Mouse (Mus musculus) ES-E14 (cell line): ENCODE measurements at regions not wholly inside any gene's neighbourhood (a gene's known extent, or its start where the extent isn't known, plus 50 kb on each side); places are given as distances from the start of the nearest gene placed in this dataset.
A peak's percentile ranks its signal among the peaks of the same experiment; 100 is the strongest.

Experiments used
- CHD2 ChIP-seq: IDR thresholded peaks from 2 replicates; pipeline ENCODE4 v1.6.1; 2014; ENCODE audit warnings: mild to moderate bottlenecking, low read depth, low read length, inconsistent platforms
- HCFC1 ChIP-seq: IDR thresholded peaks from 2 replicates; pipeline ENCODE4 v1.6.1; 2012; ENCODE audit warnings: low read length, inconsistent platforms, borderline replicate concordance; ENCODE audit not compliant: insufficient read depth
- MAFK ChIP-seq: IDR thresholded peaks from 2 replicates; pipeline ENCODE4 v1.6.1; 2014; ENCODE audit warnings: mild to moderate bottlenecking, low read depth, low read length, inconsistent platforms; ENCODE audit not compliant: insufficient read depth
- ZNF384 ChIP-seq: IDR thresholded peaks from 2 replicates; pipeline ENCODE4 v1.6.1; 2012; ENCODE audit warnings: low read depth, low read length, inconsistent platforms

GRCm38 (mm10) chr10:17331607-17332008 is 391.4 kb upstream of the Cited2 start:
- TF ChIP-seq CHD2: no peak
- TF ChIP-seq HCFC1: no peak
- TF ChIP-seq ZNF384: 0 out of 2 replicates have a peak, but pooled peaks have one; percentile 34
- no peak for TF ChIP-seq MAFK
